In the genomic region with DNA sequence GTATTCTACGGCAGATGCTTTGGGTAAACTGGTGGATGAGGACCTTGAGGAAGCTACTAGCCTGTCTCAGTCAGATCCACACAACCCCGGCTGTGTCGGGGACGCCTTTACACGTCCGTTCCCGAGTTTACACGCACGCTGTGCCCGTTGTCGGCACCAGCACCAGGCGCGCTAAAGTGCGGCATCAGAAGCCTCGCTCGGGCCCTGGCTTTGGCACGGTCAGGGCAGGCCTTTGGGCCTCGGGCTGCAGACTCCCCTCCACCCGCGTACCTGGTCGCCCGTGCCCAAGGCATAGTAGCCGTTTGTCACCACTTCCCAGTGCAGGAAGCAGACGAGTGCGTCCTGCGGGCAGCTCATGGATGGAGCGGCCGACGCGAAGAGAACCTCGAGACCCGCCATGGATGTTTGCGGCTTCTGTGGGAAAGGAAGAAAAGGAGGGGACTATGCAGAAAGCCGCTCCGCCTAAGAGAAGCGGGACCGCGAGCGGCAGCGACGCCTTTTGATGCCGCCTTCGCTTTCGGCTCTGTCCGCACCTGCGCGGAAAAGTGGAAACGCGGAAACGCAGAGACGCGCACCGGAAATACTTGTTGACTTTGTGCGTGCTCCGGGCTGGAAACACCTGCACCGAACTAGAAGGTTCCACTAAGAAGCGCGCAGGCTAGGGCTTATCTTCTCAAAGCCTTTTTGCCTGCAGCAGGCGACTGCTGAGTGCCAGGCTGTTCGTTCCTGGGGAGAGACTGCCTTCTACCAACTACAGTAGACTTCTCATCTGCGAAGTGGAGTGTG, we compare ENCODE assay signal across 8 mouse cellular contexts. TPM values are rescaled to one million over a fixed set of nuclear protein-coding genes. Genes with fewer than 3 reads are reported as not detected.
DNase-seq lines count a peak whose midpoint lies in the region; ATAC-seq and TF ChIP-seq lines count a peak whose summit lies in the region.

No protein-coding gene starts in this region.

- under 1% methylated on average over 61 of the region's 61 CpGs for WGBS in hindbrain, embryonic 16.5 days

- ATAC-seq in hindbrain, embryonic 16.5 days, result peak; percentile 94
- peak; percentile 92 for ATAC-seq in megakaryocyte, adult 5-6 weeks (ENCODE audit: poor library complexity, severe bottlenecking)

- peak overlapping the region; percentile 81 for H3K9ac ChIP-seq in hindbrain, embryonic 16.5 days (ENCODE audit: low read depth, low read length)

- H3K4me3 ChIP-seq in hindbrain, embryonic 16.5 days (ENCODE audit: low read length), result peak overlapping the region; percentile 70
- peak overlapping the region; percentile 93 for H3K4me3 ChIP-seq in left cerebral cortex, adult 2 months

- H3K4me1 ChIP-seq in hindbrain, embryonic 16.5 days (ENCODE audit: control insufficient read depth, insufficient read depth, low read depth, low read length), result peaks cover 20% of the 10 kb centered on the region

- peak overlapping the region; percentile 71 for H3K27ac ChIP-seq in hindbrain, embryonic 16.5 days (ENCODE audit: low read depth, low read length)
- peak overlapping the region; percentile 85 for H3K27ac ChIP-seq in left cerebral cortex, adult 2 months

- 0 out of 2 replicates have a peak, but pooled peaks cover 2% of the 10 kb centered on the region for H3K27me3 ChIP-seq in hindbrain, embryonic 16.5 days (replicated peaks; ENCODE audit: control insufficient read depth, insufficient read depth, low read length)

- peak; percentile 60 for DNase-seq in WW6 (ENCODE audit: low read depth, low spot score)
- peak; percentile 84 to 85 for DNase-seq in cerebellum, postnatal 4 days (ENCODE audit: low spot score in 2 of 2)
- peak; percentile 88 for DNase-seq in gastrocnemius, adult 18-20 months (ENCODE audit: low spot score)
- DNase-seq in left cerebral cortex, adult 2 months (ENCODE audit: extremely low spot score in 1 of 2, low spot score in 2 of 2), result peak; percentile 90 to 91
- peak; percentile 92 to 93 for DNase-seq in right cerebral cortex, adult 2 months (ENCODE audit: low spot score in 2 of 2)
- peak; percentile 86 for DNase-seq in urinary bladder, postnatal 14 days (ENCODE audit: low spot score)

- H3K36me3 ChIP-seq in hindbrain, embryonic 16.5 days (ENCODE audit: control insufficient read depth, insufficient read depth, low read length), result no peaks in the 10 kb centered on the region

- TF ChIP-seq CTCF in left cerebral cortex, adult 2 months (IDR thresholded peaks at IDR 0.05), result no peak

- H3K9me3 ChIP-seq in hindbrain, embryonic 16.5 days (ENCODE audit: control insufficient read depth, low read length), result no peaks in the 10 kb centered on the region

- peak overlapping the region; percentile 79 for H3K4me2 ChIP-seq in hindbrain, embryonic 16.5 days (ENCODE audit: low read length)

- intact Hi-C loops in left cerebral cortex, adult 2 months (cut with DNase I), result loop anchor here (1.0 to 5.0 kb wide), 2 partner anchors 247 to 251 kb away; a partner anchor contains a TSS

RNA-seq across cellular contexts. Expression of a gene that starts 3.1 kb away (rescaled TPM):
- 10 to 100 TPM; 15.6 to 18.4 TPM for total RNA-seq in gastrocnemius, adult 18-20 months (2021)
- polyA plus RNA-seq in hindbrain, embryonic 16.5 days (2015; fragmentation: Nextera tagmentation; extraction: Ambion mirVana), result 65.1 and 65.7 TPM in 2 replicates
- 10 to 100 TPM; 38.5 to 42.3 TPM for total RNA-seq in left cerebral cortex, adult 2 months (2021)
- total RNA-seq in megakaryocyte, adult 5-6 weeks (2015), result 18.0 and 19.0 TPM in 2 replicates
- total RNA-seq in megakaryocyte, adult 5-6 weeks (2017), result 10.1 and 10.8 TPM in 2 replicates

RNA-seq across cellular contexts. Expression of a gene that starts 39.1 kb away (rescaled TPM):
- total RNA-seq in gastrocnemius, adult 18-20 months (2021), result 1 to 10 TPM in 1 of 2 experiments, under 1 TPM in 1; 0.89 to 1.4 TPM
- 32.3 and 32.7 TPM in 2 replicates for polyA plus RNA-seq in hindbrain, embryonic 16.5 days (2015; fragmentation: Nextera tagmentation; extraction: Ambion mirVana)
- total RNA-seq in left cerebral cortex, adult 2 months (2021), result 10 to 100 TPM in 1 of 2 experiments, 1 to 10 TPM in 1; 8.6 to 11.1 TPM
- not detected in 2 replicates for total RNA-seq in megakaryocyte, adult 5-6 weeks (2015)
- not detected in 2 replicates for total RNA-seq in megakaryocyte, adult 5-6 weeks (2017)

Comparison
In these comparisons a context has a peak if more than half of its experiments do, and no peak if none do; other contexts are left out.
1. Peak in every context shown above with its lines: DNase-seq, ATAC-seq, H3K4me3 ChIP-seq and H3K27ac ChIP-seq.